Mouse (Mus musculus) ovary, adult 18-20 months (tissue): Measurements from ENCODE around the gene H2afj.

Source experiments
- DNase-seq: peaks from one replicate; pipeline ENCODE4 v3.0.0; 2022; ENCODE audit warnings: low spot score, mixed read lengths

H2afj gene

DNA sequence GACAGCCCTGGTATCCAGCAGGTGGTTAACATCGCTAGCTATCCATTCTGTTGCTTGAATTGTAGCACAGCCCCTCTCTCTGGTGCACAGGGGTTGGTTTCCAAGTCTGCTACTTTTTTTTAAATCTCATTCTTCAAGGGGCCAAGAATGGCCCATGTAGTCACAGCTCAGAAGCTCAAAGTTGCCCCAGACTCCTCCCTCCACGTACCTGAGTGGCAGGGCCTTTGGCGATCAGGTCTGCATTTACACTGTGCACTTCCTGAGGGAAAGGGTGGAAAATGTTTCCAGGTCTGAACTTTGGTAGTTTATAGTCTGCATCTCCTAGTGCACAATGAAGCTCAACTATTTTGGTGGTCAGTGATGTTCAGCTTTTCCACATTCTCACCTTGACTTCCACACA, 39.2 kb downstream of the H2afj start:
- DNase-seq: no peak

DNA sequence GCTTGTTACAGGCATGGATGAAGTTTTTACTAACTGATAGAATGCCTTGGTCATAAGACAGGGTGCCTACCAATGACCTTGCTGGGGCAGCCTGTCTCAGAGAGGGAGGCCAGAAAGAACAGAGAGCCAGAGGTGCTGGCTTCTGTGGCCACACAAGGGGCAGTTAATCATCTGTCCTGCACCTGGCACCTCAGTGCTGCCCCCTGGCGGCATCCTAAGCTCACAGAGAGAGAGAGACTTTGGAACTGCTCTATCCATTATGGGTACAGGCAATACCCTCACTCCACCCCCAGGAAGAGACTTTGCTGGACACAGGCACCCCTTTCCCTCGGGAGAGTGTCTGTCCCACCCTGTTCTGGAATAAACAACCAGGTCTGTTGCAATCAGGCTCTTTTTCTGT, 39.7 kb downstream of the H2afj start:
- DNase-seq: no peak

- DNase-seq: no peak
These were observed 40.4 kb downstream of the H2afj start for GRCm38 (mm10) chr6:136848399-136848798.

DNA sequence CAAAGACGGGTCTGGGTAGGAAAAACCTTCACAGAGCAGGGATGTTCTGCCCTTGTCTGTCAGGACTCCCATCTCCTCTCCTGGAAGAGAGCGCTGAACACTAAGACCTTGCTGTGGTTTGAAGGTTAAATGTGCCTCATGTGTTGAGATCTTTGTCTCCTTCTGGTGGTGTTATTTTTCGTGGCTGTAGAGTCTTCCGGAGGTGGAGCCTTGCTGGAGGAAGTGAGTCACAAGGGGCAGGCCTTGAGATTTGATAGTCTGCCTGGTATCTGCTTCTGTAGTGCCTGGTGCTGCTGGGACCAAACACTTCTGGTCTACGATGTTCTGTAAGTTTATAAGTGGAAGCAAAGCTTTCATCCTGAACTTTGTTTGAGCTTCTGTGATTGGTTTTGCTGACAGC, 40.9 kb downstream of the H2afj start:
- DNase-seq: no peak

DNA sequence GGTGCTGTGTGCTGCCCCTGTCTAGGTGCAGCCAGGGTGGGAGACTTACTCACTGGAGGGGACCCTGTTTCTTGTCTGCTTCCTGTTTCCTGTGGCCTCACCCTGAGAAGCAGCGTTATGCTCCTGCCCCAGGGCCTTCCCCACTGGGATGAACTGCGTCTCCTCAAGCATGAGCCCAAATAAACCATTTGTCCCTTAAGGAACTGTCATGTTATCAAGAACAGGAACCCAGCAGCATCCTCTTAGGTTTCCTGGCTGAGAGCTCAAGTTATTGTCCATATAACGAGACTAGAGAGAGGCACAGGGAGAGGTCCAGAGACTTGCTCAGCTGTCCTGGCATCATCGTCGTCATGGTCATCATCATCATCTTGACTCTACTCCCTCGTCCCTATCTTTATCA, 42.2 kb downstream of the H2afj start:
- DNase-seq: no peak

- DNase-seq: no peak
These were observed 44.3 kb downstream of the H2afj start for GRCm38 (mm10) chr6:136852348-136852747.

DNA sequence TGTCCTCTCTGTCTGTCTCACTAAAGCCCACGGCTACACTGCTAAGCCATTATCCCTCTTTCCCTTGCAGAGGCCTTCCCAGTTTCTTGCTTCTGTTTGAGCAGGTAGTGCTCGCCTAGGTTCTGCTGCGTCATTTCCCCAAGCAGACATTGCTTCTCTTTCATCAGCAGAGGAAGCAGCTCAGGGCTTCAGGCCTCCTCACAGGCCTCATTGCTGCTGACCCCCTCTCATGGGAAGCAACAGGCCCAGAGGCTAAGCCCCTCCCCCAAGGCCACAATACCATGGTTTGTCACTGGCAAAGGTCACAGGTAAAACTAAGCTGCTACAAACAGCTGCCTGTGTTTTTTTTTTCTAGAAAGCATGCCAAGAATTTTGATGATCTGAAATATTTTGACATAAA, 44.7 kb downstream of the H2afj start:
- no peak for DNase-seq

GRCm38 (mm10) chr6:136854361-136854781, 46.3 kb downstream of the H2afj start:
- no peak for DNase-seq

DNA sequence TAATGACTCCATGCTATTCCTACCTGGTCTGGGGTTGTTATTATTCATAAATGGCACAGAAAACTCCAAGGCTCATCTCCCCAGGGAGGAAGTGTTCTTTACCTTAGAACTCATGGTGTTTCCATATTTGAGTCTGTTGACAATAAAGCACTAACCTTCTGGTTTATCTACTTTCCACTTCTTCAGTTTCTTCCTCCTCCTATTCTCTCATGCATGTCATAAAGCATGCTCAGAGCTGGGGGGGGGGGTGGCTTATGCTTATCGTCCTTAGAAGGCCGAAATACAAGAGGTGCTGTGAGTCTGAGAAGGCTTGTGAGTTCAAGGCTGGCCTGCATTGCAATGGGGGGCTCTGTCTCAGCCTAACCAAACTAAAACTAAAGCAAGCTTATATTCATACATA, 47.1 kb downstream of the H2afj start:
- no peak for DNase-seq

- no peak for DNase-seq
These were observed 48.1 kb downstream of the H2afj start for GRCm38 (mm10) chr6:136856071-136856636.

GRCm38 (mm10) chr6:136857186-136857872, 49.3 kb downstream of the H2afj start, which contains the start of gene Art4:
Gene Art4 (minus strand): TSS chr6:136857733.
- peak; percentile 49 for DNase-seq

DNA sequence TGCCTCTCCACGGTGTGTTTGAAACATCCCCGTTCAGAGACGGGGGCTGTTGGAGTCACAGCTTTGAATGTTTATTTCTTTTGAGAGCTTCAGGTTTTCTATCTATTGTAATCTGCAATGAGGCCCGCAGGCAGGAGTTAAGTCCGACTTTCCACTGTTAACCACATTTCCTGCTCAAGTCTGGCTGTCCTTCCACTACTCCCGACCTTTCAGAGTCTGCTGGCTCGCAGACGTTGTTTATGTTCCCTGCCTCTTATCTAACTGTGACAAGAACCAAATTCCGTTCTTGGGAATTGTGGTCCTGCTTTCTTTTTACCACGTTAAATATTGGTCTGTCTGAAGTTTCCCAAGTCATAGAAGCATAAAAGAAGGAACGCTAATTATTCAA, 49.8 kb downstream of the H2afj start:
- peak; percentile 62 for DNase-seq

GRCm38 (mm10) chr6:136858420-136858819, 50.4 kb downstream of the H2afj start:
- DNase-seq: no peak
